Mouse (Mus musculus) common myeloid progenitor, adult 5-6 weeks (primary cell): ENCODE data around the gene Slc25a17. TPM values are rescaled to one million over a fixed set of nuclear protein-coding genes. Genes with fewer than 3 reads are reported as not detected.

Source experiments
- ATAC-seq: replicated peaks from 2 replicates; pipeline ENCODE4 v1.8.0; 2016; ENCODE audit warnings: low read depth, mild to moderate bottlenecking, moderate TSS enrichment, inconsistent platforms; ENCODE audit not compliant: poor library complexity, severe bottlenecking
- total RNA-seq: library from RNA; stranded (forward); fragments of 200-1000, 187-1606 nt; gene quantifications from 2 replicates; pipeline ENCODE4 v1.2.3, GENCODE M21; 2017

Slc25a17 gene
- total RNA-seq, 1 experiment from 2014 or later: 82.7 TPM

GRCm38 (mm10) chr15:81304006-81304405 lies 56.6 kb downstream of the Slc25a17 start:
- ATAC-seq: no peak

- peak; percentile 37; the same call in 1 of the 2 replicates for ATAC-seq
Measured at GRCm38 (mm10) chr15:81302151-81302808, 58.3 kb downstream of the Slc25a17 start.

- peak; percentile 95 for ATAC-seq
Measured at GRCm38 (mm10) chr15:81301193-81302070, 59.2 kb downstream of the Slc25a17 start.

GRCm38 (mm10) chr15:81300520-81301069 lies 60.0 kb downstream of the Slc25a17 start:
- ATAC-seq: no peak

GRCm38 (mm10) chr15:81299549-81299948 lies 61.1 kb downstream of the Slc25a17 start:
- ATAC-seq: no peak

- no peak for ATAC-seq
Measured at GRCm38 (mm10) chr15:81298213-81298612, 62.4 kb downstream of the Slc25a17 start.

- no peak for ATAC-seq
Measured at GRCm38 (mm10) chr15:81297543-81297942, 63.1 kb downstream of the Slc25a17 start.

GRCm38 (mm10) chr15:81294897-81295296 lies 65.7 kb downstream of the Slc25a17 start:
- no peak for ATAC-seq

GRCm38 (mm10) chr15:81294386-81294785 lies 66.2 kb downstream of the Slc25a17 start:
- no peak for ATAC-seq

- no peak for ATAC-seq
Measured at GRCm38 (mm10) chr15:81290747-81291146, 69.9 kb downstream of the Slc25a17 start.

GRCm38 (mm10) chr15:81290230-81290629 lies 70.4 kb downstream of the Slc25a17 start:
- ATAC-seq: no peak

GRCm38 (mm10) chr15:81284121-81284734 lies 76.4 kb downstream of the Slc25a17 start:
- no peak for ATAC-seq

- ATAC-seq: no peak
Measured at GRCm38 (mm10) chr15:81278699-81279098, 81.9 kb downstream of the Slc25a17 start.

GRCm38 (mm10) chr15:81277928-81278327 lies 82.7 kb downstream of the Slc25a17 start:
- no peak for ATAC-seq

GRCm38 (mm10) chr15:81273361-81273760 lies 87.3 kb downstream of the Slc25a17 start:
- ATAC-seq: no peak

GRCm38 (mm10) chr15:81272305-81273053 lies 88.1 kb downstream of the Slc25a17 start:
- ATAC-seq: no peak
